21 mouse cellular contexts compared by ENCODE assay signal in the genomic region with DNA sequence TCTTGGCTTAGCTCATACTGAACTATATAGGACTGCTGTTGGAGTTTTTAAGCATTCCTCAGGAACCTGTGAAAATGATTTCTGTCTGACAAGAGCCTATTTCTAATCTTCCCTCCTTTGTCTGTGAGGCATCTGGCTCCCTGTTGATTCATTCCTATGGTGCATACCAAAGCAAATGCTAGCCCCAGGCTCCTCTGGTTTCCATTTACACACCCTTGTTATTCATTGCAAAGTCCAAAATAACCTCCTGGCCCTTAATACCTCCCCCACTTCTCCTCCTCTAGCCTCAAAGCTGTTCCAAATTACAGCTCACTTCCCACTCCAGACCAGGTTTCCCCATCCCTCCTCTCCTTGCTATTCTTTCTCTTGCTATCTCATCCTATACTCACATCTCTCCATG.
A peak's percentile ranks its signal among the peaks of the same experiment; 100 is the strongest.
DNase-seq lines count a peak whose midpoint lies in the region; ATAC-seq and TF ChIP-seq lines count a peak whose summit lies in the region.
"Had no signal": no experiment of that assay in that cellular context is flagged by ENCODE, and none has a peak within 500 bp of the region (broad histone marks: within the 10 kb centered on the region; RNA-seq: fewer than 3 reads in every experiment).

No protein-coding gene starts in this region.

- no peaks in the 10 kb centered on the region for H3K4me1 ChIP-seq in ES-E14 (ENCODE audit: control insufficient read depth in 2 of 2, insufficient read depth in 2 of 2, low read length in 2 of 2, poor library complexity in 1 of 2)
- H3K4me1 ChIP-seq in limb, embryonic 10.5 days: peaks cover 15% of the 10 kb centered on the region
- H3K4me1 ChIP-seq in lung, postnatal 0 days (ENCODE audit: insufficient read depth, low read depth, low read length): no peaks in the 10 kb centered on the region
- H3K4me1 ChIP-seq: heart, embryonic 10.5 days; liver, embryonic 13.5 days; lung, embryonic 15.5 days; neural tube, embryonic 12.5 days had no signal

- H3K4me2 ChIP-seq in lung, postnatal 0 days (replicated peaks; ENCODE audit: low read depth, low read length): no peak overlapping the region
- H3K4me2 ChIP-seq: liver, embryonic 13.5 days; lung, embryonic 15.5 days; neural tube, embryonic 12.5 days had no signal

- H3K36me3 ChIP-seq in ES-E14 (ENCODE audit: control insufficient read depth, insufficient read depth, low read length, poor library complexity, severe bottlenecking): no peaks in the 10 kb centered on the region
- no peaks in the 10 kb centered on the region for H3K36me3 ChIP-seq in limb, embryonic 10.5 days
- no peaks in the 10 kb centered on the region for H3K36me3 ChIP-seq in lung, postnatal 0 days (ENCODE audit: insufficient read depth, low read length)
- H3K36me3 ChIP-seq: heart, embryonic 10.5 days; liver, embryonic 13.5 days; lung, embryonic 15.5 days; neural tube, embryonic 12.5 days had no signal

- H3K4me3 ChIP-seq in ES-E14 (ENCODE audit: insufficient read depth in 1 of 2, low read depth in 1 of 2, low read length in 2 of 2, poor library complexity in 1 of 2, severe bottlenecking in 1 of 2): no peak overlapping the region
- no peak overlapping the region for H3K4me3 ChIP-seq in limb, embryonic 10.5 days
- H3K4me3 ChIP-seq in lung, postnatal 0 days (ENCODE audit: low read depth, low read length): no peak overlapping the region
- H3K4me3 ChIP-seq: heart, embryonic 10.5 days; liver, embryonic 13.5 days; lung, embryonic 15.5 days; neural tube, embryonic 12.5 days had no signal

- no peak overlapping the region for H3K9ac ChIP-seq in ES-E14 (ENCODE audit: insufficient read depth, low read depth, low read length, poor library complexity, severe bottlenecking)
- H3K9ac ChIP-seq in lung, postnatal 0 days (replicated peaks; ENCODE audit: low read depth): no peak overlapping the region
- H3K9ac ChIP-seq: liver, embryonic 13.5 days; lung, embryonic 15.5 days; neural tube, embryonic 12.5 days had no signal

- peak; percentile 17 for DNase-seq in ES-E14 (ENCODE audit: low read depth, low spot score)
- peak; percentile 57 for DNase-seq in R1 (ENCODE audit: low read depth, low spot score)
- peak; percentile 33 for DNase-seq in embryo, embryonic 9.5 days (ENCODE audit: extremely low spot score)
- DNase-seq in limb, embryonic 10.5 days (ENCODE audit: low spot score): peak; percentile 53
- no peak for DNase-seq in lung, postnatal 0 days (ENCODE audit: low spot score)
- no peak for DNase-seq in thymus, postnatal 0 days (ENCODE audit: low spot score)
- DNase-seq in frontal cortex, postnatal 14 days (ENCODE audit: low spot score in 2 of 2): no peak
- DNase-seq: adrenal gland, postnatal 14 days; cerebellum, adult 18-20 months; cerebellum, postnatal 36 days; heart, postnatal 10 days; kidney, adult 18-20 months; kidney, postnatal 14 days; liver, embryonic 13.5 days; thymus, postnatal 4 days had no signal

- H3K27me3 ChIP-seq in limb, embryonic 10.5 days (ENCODE audit: low read depth, poor library complexity, severe bottlenecking): no peaks in the 10 kb centered on the region
- H3K27me3 ChIP-seq in lung, postnatal 0 days (replicated peaks; ENCODE audit: insufficient read depth, low read length): no peaks in the 10 kb centered on the region
- H3K27me3 ChIP-seq: liver, embryonic 13.5 days; lung, embryonic 15.5 days; neural tube, embryonic 12.5 days had no signal

- H3K27ac ChIP-seq in ES-E14 (ENCODE audit: insufficient read depth, low read depth, low read length, poor library complexity, severe bottlenecking): no peak overlapping the region
- peak overlapping the region; percentile 67 for H3K27ac ChIP-seq in limb, embryonic 10.5 days
- H3K27ac ChIP-seq in lung, postnatal 0 days (ENCODE audit: low read length): no peak overlapping the region
- H3K27ac ChIP-seq: heart, embryonic 10.5 days; liver, embryonic 13.5 days; lung, embryonic 15.5 days; neural tube, embryonic 12.5 days had no signal

- ATAC-seq in lung, postnatal 0 days: no peak
- ATAC-seq: activated CD4-positive, CD25-positive, alpha-beta regulatory T cell, adult 4 months; CD4-positive, CD25-positive, alpha-beta regulatory T cell, adult 4 months; hindbrain, embryonic 16.5 days had no signal

- no peak for TF ChIP-seq EP300 in lung, postnatal 0 days (IDR thresholded peaks at IDR 0.05)

- in situ Hi-C loops in ES-E14 (cut with MboI; ENCODE audit: low sequenced_read_pairs in 2 of 2, unreplicated experiment in 2 of 2): no loop called here

- no peak for TF ChIP-seq CTCF in lung, postnatal 0 days (IDR thresholded peaks at IDR 0.05)

- no peaks in the 10 kb centered on the region for H3K9me3 ChIP-seq in ES-E14 (ENCODE audit: control insufficient read depth, insufficient read depth, low read depth, low read length)
- H3K9me3 ChIP-seq in limb, embryonic 10.5 days (replicated peaks): no peaks in the 10 kb centered on the region
- no peaks in the 10 kb centered on the region for H3K9me3 ChIP-seq in lung, postnatal 0 days (ENCODE audit: low read length)
- H3K9me3 ChIP-seq: heart, embryonic 10.5 days; liver, embryonic 13.5 days; lung, embryonic 15.5 days; neural tube, embryonic 12.5 days had no signal

TF ChIP-seq in ES-E14, 5 proteins besides CTCF, POLR2A, EP300 and RAD21:
- TF ChIP-seq CHD2 (IDR thresholded peaks at IDR 0.05; ENCODE audit: low read depth, low read length) (no peak), MAFK (IDR thresholded peaks at IDR 0.05; ENCODE audit: insufficient read depth, low read depth, low read length) (no peak), HCFC1 (IDR thresholded peaks at IDR 0.05; ENCODE audit: borderline replicate concordance, insufficient read depth, low read length) (no peak), ZC3H11A (IDR thresholded peaks at IDR 0.05; ENCODE audit: borderline replicate concordance, low read depth, low read length) (no peak), ZNF384 (IDR thresholded peaks at IDR 0.05; ENCODE audit: low read depth, low read length) (no peak)

Comparison
In these comparisons a context has a peak if more than half of its experiments do, and no peak if none do; other contexts are left out.
1. DNase-seq: peak in ES-E14 (single experiment), R1 (single experiment), embryo, embryonic 9.5 days (single experiment) and limb, embryonic 10.5 days (single experiment); none in lung, postnatal 0 days (single experiment), thymus, postnatal 0 days (single experiment) and frontal cortex, postnatal 14 days (0 of 2).